Mouse (Mus musculus) thymus, postnatal 25 days (tissue): ENCODE data around the gene Fcamr.
A peak's percentile ranks its signal among the peaks of the same experiment; 100 is the strongest.

Experiments
- DNase-seq: peaks from one replicate; pipeline ENCODE4 v3.0.0; 2022

The Fcamr gene

GRCm38 (mm10) chr1:130800602-130801001, at the start of gene Fcamr:
Fcamr (plus strand) TSS chr1:130800902.
- no peak for DNase-seq

GRCm38 (mm10) chr1:130759689-130760088, 41.0 kb upstream of the Fcamr start:
- no peak for DNase-seq

- no peak for DNase-seq
These were observed 39.1 kb upstream of the Fcamr start for GRCm38 (mm10) chr1:130761597-130761996.

GRCm38 (mm10) chr1:130762045-130762760, 38.5 kb upstream of the Fcamr start:
- no peak for DNase-seq

- DNase-seq, result no peak
These were observed 36.7 kb upstream of the Fcamr start for GRCm38 (mm10) chr1:130764027-130764461.

- no peak for DNase-seq
These were observed 33.6 kb upstream of the Fcamr start for GRCm38 (mm10) chr1:130767066-130767465.

GRCm38 (mm10) chr1:130769925-130770324, 30.8 kb upstream of the Fcamr start:
- DNase-seq, result no peak

- no peak for DNase-seq
These were observed 30.2 kb upstream of the Fcamr start for GRCm38 (mm10) chr1:130770487-130770886.

- no peak for DNase-seq
These were observed 29.7 kb upstream of the Fcamr start for GRCm38 (mm10) chr1:130770981-130771494.

- DNase-seq, result no peak
These were observed 25.5 kb upstream of the Fcamr start for GRCm38 (mm10) chr1:130775234-130775633.

GRCm38 (mm10) chr1:130775691-130776331, 24.9 kb upstream of the Fcamr start:
- no peak for DNase-seq

- DNase-seq, result no peak
These were observed 24.1 kb upstream of the Fcamr start for GRCm38 (mm10) chr1:130776645-130777044.

- no peak for DNase-seq
These were observed 20.8 kb upstream of the Fcamr start for GRCm38 (mm10) chr1:130779867-130780266.

GRCm38 (mm10) chr1:130784054-130784453, 16.6 kb upstream of the Fcamr start:
- DNase-seq, result peak; percentile 49

GRCm38 (mm10) chr1:130787001-130787400, 13.7 kb upstream of the Fcamr start:
- peak; percentile 36 for DNase-seq

GRCm38 (mm10) chr1:130789512-130790451, 10.9 kb upstream of the Fcamr start:
- no peak for DNase-seq

GRCm38 (mm10) chr1:130795331-130795730, 5.4 kb upstream of the Fcamr start:
- no peak for DNase-seq

GRCm38 (mm10) chr1:130796967-130797684, 3.6 kb upstream of the Fcamr start:
- DNase-seq, result peak; percentile 67

GRCm38 (mm10) chr1:130798037-130798436, 2.7 kb upstream of the Fcamr start:
- DNase-seq, result peak; percentile 24

- no peak for DNase-seq
These were observed 2.2 kb upstream of the Fcamr start for GRCm38 (mm10) chr1:130798551-130798950.

- DNase-seq, result peak; percentile 19
These were observed 1.3 kb upstream of the Fcamr start for GRCm38 (mm10) chr1:130799399-130799798.

- DNase-seq, result no peak
These were observed 809 bp downstream of the Fcamr start for GRCm38 (mm10) chr1:130801511-130801910.
